Mouse (Mus musculus) cerebellum, adult 9-11 months (tissue): ENCODE measurements around the gene Rps29.

ENCODE experiments used
- DNase-seq: peaks from one replicate; pipeline ENCODE4 v3.0.0; 2022

The Rps29 gene

GRCm38 (mm10) chr12:69127626-69128025 lies 31.4 kb downstream of the Rps29 start:
- DNase-seq: no peak

- no peak for DNase-seq
Measured at GRCm38 (mm10) chr12:69127170-69127569, 31.8 kb downstream of the Rps29 start.

- DNase-seq: no peak
Measured at GRCm38 (mm10) chr12:69125066-69125465, 33.9 kb downstream of the Rps29 start.

GRCm38 (mm10) chr12:69122801-69123200 lies 36.2 kb downstream of the Rps29 start:
- DNase-seq: no peak

GRCm38 (mm10) chr12:69119908-69120307 lies 39.1 kb downstream of the Rps29 start:
- DNase-seq: no peak
